Mouse (Mus musculus): ENCODE data around the gene Treh. TPM values are rescaled to one million over a fixed set of nuclear protein-coding genes. Genes with fewer than 3 reads are reported as not detected.

Gene Treh
- total and polyA plus RNA-seq, 3 experiments, result not detected

- Histone ChIP-seq H3K79me2 (replicated peaks; ENCODE audit: control insufficient read depth, insufficient read depth, low read length) (no peaks in the 10 kb centered on the region), H3K27ac (no peak overlapping the region), H3K4me3 (no peak overlapping the region), H3K9ac (ENCODE audit: low read depth, low read length) (no peak overlapping the region), H3K27me3 (ENCODE audit: control insufficient read depth, insufficient read depth, low read length) (no peaks in the 10 kb centered on the region), H3K36me3 (ENCODE audit: control insufficient read depth, insufficient read depth, low read length) (no peaks in the 10 kb centered on the region), H3K4me1 (ENCODE audit: control insufficient read depth, insufficient read depth, low read length) (no peaks in the 10 kb centered on the region)
- 72% methylated on average over 5 of the region's 5 CpGs for WGBS
- TF ChIP-seq POLR2A (IDR thresholded peaks at IDR 0.05; ENCODE audit: insufficient read depth, low read depth, low read length), result no peak
- TF ChIP-seq CTCF (IDR thresholded peaks at IDR 0.05), result no peak
- TF ChIP-seq EP300 (IDR thresholded peaks at IDR 0.05; ENCODE audit: insufficient read depth, low read depth, low read length), result no peak
- intact Hi-C loops (cut with DNase I), result no loop called here
- DNase-seq, result no peak
Observed at GRCm38 (mm10) chr9:44679565-44679964, 6.5 kb downstream of the Treh start.

- no peak for TF ChIP-seq EP300 (IDR thresholded peaks at IDR 0.05; ENCODE audit: insufficient read depth, low read depth, low read length)
- no peak for TF ChIP-seq POLR2A (IDR thresholded peaks at IDR 0.05; ENCODE audit: insufficient read depth, low read depth, low read length)
- 87% methylated on average over 8 of the region's 8 CpGs for WGBS
- H3K27me3 ChIP-seq (ENCODE audit: control insufficient read depth, insufficient read depth, low read length), result no peaks in the 10 kb centered on the region
- H3K27ac ChIP-seq, result no peak overlapping the region
- H3K36me3 ChIP-seq (ENCODE audit: control insufficient read depth, insufficient read depth, low read length), result no peaks in the 10 kb centered on the region
- intact Hi-C loops (cut with DNase I), result no loop called here
- no peak overlapping the region for H3K9ac ChIP-seq (ENCODE audit: low read depth, low read length)
- H3K4me3 ChIP-seq, result no peak overlapping the region
- H3K4me1 ChIP-seq (ENCODE audit: control insufficient read depth, insufficient read depth, low read length), result peaks cover 10% of the 10 kb centered on the region
- H3K79me2 ChIP-seq (replicated peaks; ENCODE audit: control insufficient read depth, insufficient read depth, low read length), result no peaks in the 10 kb centered on the region
- no peak for DNase-seq
Observed at GRCm38 (mm10) chr9:44683046-44683445, 10.0 kb downstream of the Treh start.

- TF ChIP-seq POLR2A (IDR thresholded peaks at IDR 0.05; ENCODE audit: insufficient read depth, low read depth, low read length), result no peak
- peak; percentile 54; the same call in 1 of the 2 replicates for TF ChIP-seq EP300 (IDR thresholded peaks at IDR 0.05; ENCODE audit: insufficient read depth, low read depth, low read length)
- 0 out of 2 replicates have a peak, but pooled peaks have one; percentile 98 for TF ChIP-seq CTCF (IDR thresholded peaks at IDR 0.05)
- no peak overlapping the region for H3K4me3 ChIP-seq
- no peaks in the 10 kb centered on the region for H3K27me3 ChIP-seq (ENCODE audit: control insufficient read depth, insufficient read depth, low read length)
- H3K27ac ChIP-seq, result peak overlapping the region; percentile 36
- WGBS, result 16% methylated on average over 14 of the region's 14 CpGs
- peak; percentile 70 to 82 for DNase-seq
- H3K36me3 ChIP-seq (ENCODE audit: control insufficient read depth, insufficient read depth, low read length), result no peaks in the 10 kb centered on the region
- H3K9ac ChIP-seq (ENCODE audit: low read depth, low read length), result no peak overlapping the region
- H3K79me2 ChIP-seq (replicated peaks; ENCODE audit: control insufficient read depth, insufficient read depth, low read length), result no peaks in the 10 kb centered on the region
- H3K4me1 ChIP-seq (ENCODE audit: control insufficient read depth, insufficient read depth, low read length), result peaks cover 10% of the 10 kb centered on the region
- intact Hi-C loops (cut with DNase I), result loop anchor here (1.0 to 5.0 kb wide), 3 partner anchors 30 to 231 kb away; partner anchors contain the start of gene Upk2
Observed at GRCm38 (mm10) chr9:44685346-44686330, 12.6 kb downstream of the Treh start.

- TF ChIP-seq POLR2A (IDR thresholded peaks at IDR 0.05; ENCODE audit: insufficient read depth, low read depth, low read length), result no peak
- TF ChIP-seq CTCF (IDR thresholded peaks at IDR 0.05), result no peak
- TF ChIP-seq EP300 (IDR thresholded peaks at IDR 0.05; ENCODE audit: insufficient read depth, low read depth, low read length), result no peak
- H3K27me3 ChIP-seq (ENCODE audit: control insufficient read depth, insufficient read depth, low read length), result no peaks in the 10 kb centered on the region
- intact Hi-C loops (cut with DNase I), result loop anchor here (5.0 kb wide), 1 partner anchor 179 kb away; no protein-coding TSS in a partner anchor
- no peak overlapping the region for H3K4me3 ChIP-seq
- WGBS, result 71% methylated on average over 5 of the region's 5 CpGs
- H3K36me3 ChIP-seq (ENCODE audit: control insufficient read depth, insufficient read depth, low read length), result no peaks in the 10 kb centered on the region
- no peak for DNase-seq
- no peak overlapping the region for H3K9ac ChIP-seq (ENCODE audit: low read depth, low read length)
- peaks cover 16% of the 10 kb centered on the region for H3K4me1 ChIP-seq (ENCODE audit: control insufficient read depth, insufficient read depth, low read length)
- no peaks in the 10 kb centered on the region for H3K79me2 ChIP-seq (replicated peaks; ENCODE audit: control insufficient read depth, insufficient read depth, low read length)
- peak overlapping the region; percentile 36 for H3K27ac ChIP-seq
Observed at GRCm38 (mm10) chr9:44686638-44687037, 13.6 kb downstream of the Treh start.

- Histone ChIP-seq H3K27me3 (ENCODE audit: control insufficient read depth, insufficient read depth, low read length) (no peaks in the 10 kb centered on the region), H3K27ac (no peak overlapping the region), H3K4me3 (no peak overlapping the region), H3K36me3 (ENCODE audit: control insufficient read depth, insufficient read depth, low read length) (no peaks in the 10 kb centered on the region), H3K79me2 (replicated peaks; ENCODE audit: control insufficient read depth, insufficient read depth, low read length) (no peaks in the 10 kb centered on the region), H3K9ac (ENCODE audit: low read depth, low read length) (no peak overlapping the region), H3K4me1 (ENCODE audit: control insufficient read depth, insufficient read depth, low read length) (peaks cover 26% of the 10 kb centered on the region)
- 82% methylated on average over 9 of the region's 9 CpGs for WGBS
- no peak for TF ChIP-seq EP300 (IDR thresholded peaks at IDR 0.05; ENCODE audit: insufficient read depth, low read depth, low read length)
- TF ChIP-seq POLR2A (IDR thresholded peaks at IDR 0.05; ENCODE audit: insufficient read depth, low read depth, low read length), result no peak
- TF ChIP-seq CTCF (IDR thresholded peaks at IDR 0.05), result no peak
- intact Hi-C loops (cut with DNase I), result loop anchor here (5.0 kb wide), 1 partner anchor 181 kb away; no protein-coding TSS in a partner anchor
- no peak for DNase-seq
Observed at GRCm38 (mm10) chr9:44688013-44688412, 15.0 kb downstream of the Treh start.

GRCm38 (mm10) chr9:44690641-44691040, 17.6 kb downstream of the Treh start:
- H3K27me3 ChIP-seq (ENCODE audit: control insufficient read depth, insufficient read depth, low read length), result no peaks in the 10 kb centered on the region
- H3K36me3 ChIP-seq (ENCODE audit: control insufficient read depth, insufficient read depth, low read length), result no peaks in the 10 kb centered on the region
- DNase-seq, result peak in 1 of 2 experiments; percentile 36
- no peaks in the 10 kb centered on the region for H3K79me2 ChIP-seq (replicated peaks; ENCODE audit: control insufficient read depth, insufficient read depth, low read length)
- no peak overlapping the region for H3K27ac ChIP-seq
- 42% methylated on average over 7 of the region's 7 CpGs for WGBS
- H3K9ac ChIP-seq (ENCODE audit: low read depth, low read length), result no peak overlapping the region
- H3K4me3 ChIP-seq, result no peak overlapping the region
- H3K4me1 ChIP-seq (ENCODE audit: control insufficient read depth, insufficient read depth, low read length), result peaks cover 24% of the 10 kb centered on the region
- intact Hi-C loops (cut with DNase I), result no loop called here
- no peak for TF ChIP-seq POLR2A (IDR thresholded peaks at IDR 0.05; ENCODE audit: insufficient read depth, low read depth, low read length)
- TF ChIP-seq EP300 (IDR thresholded peaks at IDR 0.05; ENCODE audit: insufficient read depth, low read depth, low read length), result no peak
- TF ChIP-seq CTCF (IDR thresholded peaks at IDR 0.05), result no peak
